Mouse (Mus musculus): ENCODE data around the gene Sox6. TPM values are rescaled to one million over a fixed set of nuclear protein-coding genes. Genes with fewer than 3 reads are reported as not detected.

The Sox6 gene
- total and polyA plus RNA-seq, 2 experiments from 2014 or later: 33.7 to 39.8 TPM

DNA sequence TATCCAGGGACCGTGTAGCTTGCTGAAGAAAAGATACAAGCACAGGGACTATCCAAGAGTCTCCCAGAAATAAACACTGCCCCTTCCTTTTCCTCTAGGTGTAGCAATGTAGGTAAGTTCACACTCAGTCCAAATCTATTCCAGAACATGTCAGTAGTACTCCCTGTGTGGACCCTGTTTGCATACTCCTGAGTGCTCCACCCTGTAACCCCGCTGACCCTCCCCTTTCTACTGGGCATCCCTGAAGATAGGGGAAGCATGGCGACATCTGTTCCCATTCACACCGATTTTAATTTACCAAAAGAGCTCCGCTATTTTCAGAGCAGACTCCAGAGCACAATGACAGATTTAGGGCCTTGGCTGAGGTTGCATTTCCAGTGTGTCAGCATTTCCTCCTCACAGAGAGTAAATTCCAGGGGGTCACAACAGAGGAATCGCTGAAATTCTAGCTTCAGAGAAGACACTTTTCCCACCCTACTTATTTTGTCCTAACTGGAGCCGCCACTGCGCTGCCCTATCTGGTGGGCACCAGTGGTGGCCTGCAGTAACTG, 288.2 kb downstream of the Sox6 start:
- no peak overlapping the region for H3K27ac ChIP-seq
- no peak overlapping the region for H3K9ac ChIP-seq (replicated peaks; ENCODE audit: low read length)
- ATAC-seq (no peak), DNase-seq (ENCODE audit: low spot score) (no peak)
- no peaks in the 10 kb centered on the region for H3K4me1 ChIP-seq (ENCODE audit: insufficient read depth, low read length)
- no peak for TF ChIP-seq CTCF (IDR thresholded peaks at IDR 0.05; ENCODE audit: low read depth)
- no peak overlapping the region for H3K4me2 ChIP-seq (ENCODE audit: low read depth, low read length)
- no peaks in the 10 kb centered on the region for H3K27me3 ChIP-seq (ENCODE audit: insufficient read depth, low read length)
- H3K36me3 ChIP-seq (ENCODE audit: insufficient read depth, low read length): no peaks in the 10 kb centered on the region
- no peak overlapping the region for H3K4me3 ChIP-seq (ENCODE audit: low read length)
- H3K9me3 ChIP-seq (ENCODE audit: low read length): no peaks in the 10 kb centered on the region
- WGBS: 44% methylated on average over 8 of the region's 8 CpGs

DNA sequence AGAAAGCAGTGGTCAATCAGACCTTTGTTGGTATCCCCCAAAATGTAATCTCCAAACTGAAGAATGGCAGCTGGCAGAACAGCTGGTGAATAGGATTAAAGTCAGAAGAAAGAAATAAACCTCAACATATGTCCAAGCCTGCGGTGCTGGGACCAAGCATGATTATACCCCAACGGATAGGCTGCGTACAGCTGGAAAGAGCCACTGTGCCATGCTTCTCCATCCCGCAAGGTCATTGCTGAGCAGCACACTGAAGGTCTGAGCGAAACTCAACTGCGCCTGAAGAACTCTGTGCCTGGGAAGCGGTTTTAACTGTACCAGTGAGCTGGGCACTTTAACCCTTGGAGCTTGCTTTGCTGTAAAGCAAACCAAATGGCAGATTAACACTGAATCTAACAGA, 291.1 kb downstream of the Sox6 start:
- no peak for DNase-seq (ENCODE audit: low spot score)
- Histone ChIP-seq H3K9me3 (ENCODE audit: low read length) (no peaks in the 10 kb centered on the region), H3K27ac (no peak overlapping the region), H3K4me1 (ENCODE audit: insufficient read depth, low read length) (no peaks in the 10 kb centered on the region), H3K4me2 (ENCODE audit: low read depth, low read length) (no peak overlapping the region), H3K4me3 (ENCODE audit: low read length) (no peak overlapping the region), H3K27me3 (ENCODE audit: insufficient read depth, low read length) (no peaks in the 10 kb centered on the region), H3K36me3 (ENCODE audit: insufficient read depth, low read length) (no peaks in the 10 kb centered on the region), H3K9ac (replicated peaks; ENCODE audit: low read length) (no peak overlapping the region)
- WGBS: 65% methylated on average over 7 of the region's 7 CpGs
- no peak for TF ChIP-seq CTCF (IDR thresholded peaks at IDR 0.05; ENCODE audit: low read depth)
- ATAC-seq: no peak

DNA sequence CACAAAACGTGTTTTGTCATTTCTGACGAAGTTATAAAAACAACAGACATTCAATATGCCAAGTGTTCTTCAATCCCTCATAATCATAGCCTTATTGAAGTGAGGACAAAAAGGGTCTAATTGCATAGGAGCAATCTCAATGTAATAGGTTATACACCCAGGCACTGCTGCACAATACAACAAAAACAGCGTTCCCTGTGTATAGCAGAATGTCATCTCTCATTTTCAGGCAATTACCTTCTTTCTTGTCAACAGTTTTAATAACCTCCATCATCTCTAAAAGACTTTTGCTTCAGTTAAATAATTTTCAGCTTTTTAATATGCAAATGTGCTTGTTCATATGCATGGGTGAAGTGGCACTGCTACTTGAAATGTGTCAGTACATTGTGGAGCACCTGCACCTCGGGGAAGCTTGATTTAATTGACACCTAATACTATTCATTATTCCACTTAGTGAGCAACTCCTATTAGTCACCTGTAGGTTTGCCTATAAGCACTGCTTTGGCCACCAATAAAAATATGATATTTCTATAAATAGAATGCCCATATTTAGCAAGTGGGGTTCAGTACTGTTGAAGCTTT, 292.8 kb downstream of the Sox6 start:
- H3K9ac ChIP-seq (replicated peaks; ENCODE audit: low read length): no peak overlapping the region
- H3K4me2 ChIP-seq (ENCODE audit: low read depth, low read length): no peak overlapping the region
- no peaks in the 10 kb centered on the region for H3K36me3 ChIP-seq (ENCODE audit: insufficient read depth, low read length)
- no peak for DNase-seq (ENCODE audit: low spot score)
- no peaks in the 10 kb centered on the region for H3K4me1 ChIP-seq (ENCODE audit: insufficient read depth, low read length)
- no peaks in the 10 kb centered on the region for H3K9me3 ChIP-seq (ENCODE audit: low read length)
- 61% methylated on average over 4 of the region's 4 CpGs for WGBS
- TF ChIP-seq CTCF (IDR thresholded peaks at IDR 0.05; ENCODE audit: low read depth): no peak
- ATAC-seq: no peak
- no peak overlapping the region for H3K4me3 ChIP-seq (ENCODE audit: low read length)
- no peak overlapping the region for H3K27ac ChIP-seq
- no peaks in the 10 kb centered on the region for H3K27me3 ChIP-seq (ENCODE audit: insufficient read depth, low read length)

DNA sequence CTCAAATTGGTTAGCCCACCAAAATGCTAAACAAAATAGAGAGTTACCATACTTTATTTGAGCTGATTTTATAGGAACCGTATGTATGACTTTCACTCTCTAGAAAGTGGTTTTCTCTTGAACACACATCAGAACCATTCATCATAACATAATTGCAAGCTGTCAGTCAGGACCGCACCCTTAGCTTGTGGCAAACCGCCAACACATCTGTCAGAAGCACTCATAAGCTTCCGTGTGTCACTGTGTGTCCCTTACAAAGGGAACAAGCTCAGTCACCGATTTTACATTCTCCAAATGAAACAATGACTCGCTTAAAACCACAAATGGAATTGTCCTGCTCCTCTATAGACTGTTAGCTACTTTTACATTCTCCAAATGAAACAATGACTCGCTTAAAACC, 304.5 kb downstream of the Sox6 start:
- no peak for TF ChIP-seq CTCF (IDR thresholded peaks at IDR 0.05; ENCODE audit: low read depth)
- H3K4me1 ChIP-seq (ENCODE audit: insufficient read depth, low read length): no peaks in the 10 kb centered on the region
- 63% methylated on average over 7 of the region's 7 CpGs for WGBS
- ATAC-seq: no peak
- H3K27me3 ChIP-seq (ENCODE audit: insufficient read depth, low read length): no peaks in the 10 kb centered on the region
- no peak for DNase-seq (ENCODE audit: low spot score)
- no peak overlapping the region for H3K9ac ChIP-seq (replicated peaks; ENCODE audit: low read length)
- no peak overlapping the region for H3K27ac ChIP-seq
- no peak overlapping the region for H3K4me2 ChIP-seq (ENCODE audit: low read depth, low read length)
- no peaks in the 10 kb centered on the region for H3K9me3 ChIP-seq (ENCODE audit: low read length)
- H3K4me3 ChIP-seq (ENCODE audit: low read length): no peak overlapping the region
- H3K36me3 ChIP-seq (ENCODE audit: insufficient read depth, low read length): no peaks in the 10 kb centered on the region

DNA sequence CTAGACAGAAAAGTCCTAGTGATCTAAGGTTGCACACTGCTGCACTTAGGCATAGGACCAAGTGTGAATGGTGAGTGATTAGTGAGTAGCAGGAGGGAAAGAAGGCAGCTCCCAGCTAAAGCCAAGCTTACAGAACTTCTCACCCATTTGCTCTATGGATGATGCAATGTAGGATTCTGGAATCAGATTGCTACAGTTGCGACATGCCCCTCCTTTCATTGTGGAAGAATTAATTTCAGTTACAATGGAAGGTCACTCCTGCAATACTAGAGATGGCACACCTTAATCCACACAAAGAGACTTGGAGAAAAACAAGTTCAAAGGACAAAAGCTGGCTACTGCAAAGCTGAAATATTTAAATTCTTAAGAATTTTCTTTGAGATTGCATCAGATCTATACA, 305.8 kb downstream of the Sox6 start:
- Histone ChIP-seq H3K27me3 (ENCODE audit: insufficient read depth, low read length) (no peaks in the 10 kb centered on the region), H3K4me1 (ENCODE audit: insufficient read depth, low read length) (no peaks in the 10 kb centered on the region), H3K4me2 (ENCODE audit: low read depth, low read length) (no peak overlapping the region), H3K36me3 (ENCODE audit: insufficient read depth, low read length) (no peaks in the 10 kb centered on the region), H3K4me3 (ENCODE audit: low read length) (no peak overlapping the region), H3K9ac (replicated peaks; ENCODE audit: low read length) (no peak overlapping the region), H3K9me3 (ENCODE audit: low read length) (no peaks in the 10 kb centered on the region), H3K27ac (no peak overlapping the region)
- ATAC-seq: no peak
- WGBS: 62% methylated on average over 1 of the region's 1 CpGs
- TF ChIP-seq CTCF (IDR thresholded peaks at IDR 0.05; ENCODE audit: low read depth): no peak
- DNase-seq (ENCODE audit: low spot score): no peak

DNA sequence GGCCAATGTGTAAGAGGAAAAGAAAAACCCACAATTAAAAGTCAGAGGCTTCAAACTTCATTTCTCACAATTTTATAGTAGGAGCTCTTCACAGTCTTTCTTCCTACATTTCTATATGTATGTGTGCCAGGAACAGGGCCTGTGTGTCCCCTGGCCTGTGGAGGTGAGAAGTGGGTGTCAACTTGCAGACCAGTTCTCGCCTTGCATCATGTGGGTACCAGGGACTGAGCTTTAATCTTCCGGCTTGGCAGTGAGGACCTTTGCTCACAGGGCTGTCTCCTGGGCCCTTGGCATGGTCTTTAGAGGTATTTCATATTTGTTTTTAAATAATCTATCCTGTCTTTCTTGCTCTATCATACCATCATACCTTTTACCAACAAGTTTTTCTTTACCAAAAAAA, 311.8 kb downstream of the Sox6 start:
- H3K4me3 ChIP-seq (ENCODE audit: low read length): no peak overlapping the region
- H3K27ac ChIP-seq: no peak overlapping the region
- ATAC-seq: no peak
- no peaks in the 10 kb centered on the region for H3K36me3 ChIP-seq (ENCODE audit: insufficient read depth, low read length)
- 86% methylated on average over 2 of the region's 2 CpGs for WGBS
- H3K9me3 ChIP-seq (ENCODE audit: low read length): no peaks in the 10 kb centered on the region
- no peak overlapping the region for H3K9ac ChIP-seq (replicated peaks; ENCODE audit: low read length)
- H3K27me3 ChIP-seq (ENCODE audit: insufficient read depth, low read length): no peaks in the 10 kb centered on the region
- no peak for DNase-seq (ENCODE audit: low spot score)
- no peaks in the 10 kb centered on the region for H3K4me1 ChIP-seq (ENCODE audit: insufficient read depth, low read length)
- H3K4me2 ChIP-seq (ENCODE audit: low read depth, low read length): no peak overlapping the region
- no peak for TF ChIP-seq CTCF (IDR thresholded peaks at IDR 0.05; ENCODE audit: low read depth)

DNA sequence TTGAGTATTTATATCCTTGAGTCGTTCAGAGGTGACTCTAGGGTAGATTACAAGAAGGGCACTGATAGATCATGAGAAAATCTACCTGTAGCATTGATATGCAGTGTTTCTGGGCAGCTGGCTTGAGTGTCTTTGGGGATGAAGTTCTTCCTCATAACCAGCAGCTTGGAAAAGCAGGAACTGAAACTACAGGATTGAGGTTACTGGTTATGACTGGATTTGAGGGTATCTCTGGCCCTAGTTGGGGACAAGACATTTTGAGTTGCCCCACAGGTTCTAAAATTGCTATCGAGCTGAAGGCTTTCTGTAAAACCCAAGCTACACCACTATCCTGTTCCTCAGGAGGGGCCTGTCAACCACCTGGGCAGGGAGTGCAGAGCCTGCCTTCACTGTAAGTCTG, 314.2 kb downstream of the Sox6 start:
- no peaks in the 10 kb centered on the region for H3K9me3 ChIP-seq (ENCODE audit: low read length)
- no peak overlapping the region for H3K27ac ChIP-seq
- no peaks in the 10 kb centered on the region for H3K36me3 ChIP-seq (ENCODE audit: insufficient read depth, low read length)
- peaks cover 3% of the 10 kb centered on the region; the same call in 1 of the 2 replicates for H3K4me1 ChIP-seq (ENCODE audit: insufficient read depth, low read length)
- no peak overlapping the region for H3K9ac ChIP-seq (replicated peaks; ENCODE audit: low read length)
- H3K4me2 ChIP-seq (ENCODE audit: low read depth, low read length): no peak overlapping the region
- no peak for TF ChIP-seq CTCF (IDR thresholded peaks at IDR 0.05; ENCODE audit: low read depth)
- DNase-seq (ENCODE audit: low spot score) (no peak), ATAC-seq (no peak)
- H3K4me3 ChIP-seq (ENCODE audit: low read length): no peak overlapping the region
- no peaks in the 10 kb centered on the region for H3K27me3 ChIP-seq (ENCODE audit: insufficient read depth, low read length)
- 87% methylated on average over 2 of the region's 2 CpGs for WGBS
